Mouse (Mus musculus): ENCODE results near the gene Bdnf. TPM values are rescaled to one million over a fixed set of nuclear protein-coding genes. Genes with fewer than 3 reads are reported as not detected.

Gene Bdnf
- not detected for polyA plus RNA-seq (2017; shearing (Covaris generic))

DNA sequence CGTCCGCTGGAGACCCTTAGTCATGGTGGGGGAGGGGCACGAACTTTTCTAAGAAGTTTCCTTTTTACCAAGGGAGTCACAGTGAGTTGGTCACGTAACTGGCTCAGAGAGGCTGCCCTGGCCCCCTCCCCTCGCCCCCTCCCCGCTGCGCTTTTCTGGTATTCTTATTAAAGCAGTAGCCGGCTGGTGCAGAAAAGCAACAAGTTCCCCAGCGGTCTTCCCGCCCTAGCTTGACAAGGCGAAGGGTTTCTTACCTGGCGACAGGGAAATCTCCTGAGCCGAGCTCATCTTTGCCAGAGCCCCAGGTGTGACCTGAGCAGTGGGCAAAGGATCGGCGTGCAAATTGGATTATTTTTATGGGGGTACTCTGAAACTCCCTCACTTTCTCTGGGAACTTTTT lies at the start of gene Bdnf:
Gene Bdnf (plus strand): TSS at position 169 of the 400 bp plus-strand sequence.

Other genes starting within 250 kb of the Bdnf start
- 67.0 TPM for gene Lin7c, start 216.2 kb downstream of the Bdnf start, polyA plus RNA-seq (2017; shearing (Covaris generic))
- 0.35 TPM for gene Lgr4, start 242.9 kb downstream of the Bdnf start, polyA plus RNA-seq (2017; shearing (Covaris generic))